Mouse (Mus musculus) ES-E14 (cell line): Measurements from ENCODE around the gene Srgap1.

Source experiments
- CHD2 ChIP-seq: IDR thresholded peaks from 2 replicates; pipeline ENCODE4 v1.6.1; 2014; ENCODE audit warnings: mild to moderate bottlenecking, low read depth, low read length, inconsistent platforms
- MAFK ChIP-seq: IDR thresholded peaks from 2 replicates; pipeline ENCODE4 v1.6.1; 2014; ENCODE audit warnings: mild to moderate bottlenecking, low read depth, low read length, inconsistent platforms; ENCODE audit not compliant: insufficient read depth
- ZC3H11A ChIP-seq: IDR thresholded peaks from 2 replicates; pipeline ENCODE4 v1.6.1; 2012; ENCODE audit warnings: low read depth, mild to moderate bottlenecking, inconsistent platforms, low read length, borderline replicate concordance
- ZNF384 ChIP-seq: IDR thresholded peaks from 2 replicates; pipeline ENCODE4 v1.6.1; 2012; ENCODE audit warnings: low read depth, low read length, inconsistent platforms

- TF ChIP-seq CHD2: no peak
- no peak for TF ChIP-seq ZNF384
- TF ChIP-seq MAFK: no peak
- TF ChIP-seq ZC3H11A: no peak
Measured at GRCm38 (mm10) chr10:121956505-121956904, 90.6 kb downstream of the Srgap1 start.
